Mouse (Mus musculus) 3T3-L1 (cell line): ENCODE results near the gene Dhx16.

Source experiments
- DNase-seq: peaks from one replicate; pipeline ENCODE4 v3.0.0-alpha.2; 2015; ENCODE audit warnings: low read depth, low spot score

The Dhx16 gene

DNA sequence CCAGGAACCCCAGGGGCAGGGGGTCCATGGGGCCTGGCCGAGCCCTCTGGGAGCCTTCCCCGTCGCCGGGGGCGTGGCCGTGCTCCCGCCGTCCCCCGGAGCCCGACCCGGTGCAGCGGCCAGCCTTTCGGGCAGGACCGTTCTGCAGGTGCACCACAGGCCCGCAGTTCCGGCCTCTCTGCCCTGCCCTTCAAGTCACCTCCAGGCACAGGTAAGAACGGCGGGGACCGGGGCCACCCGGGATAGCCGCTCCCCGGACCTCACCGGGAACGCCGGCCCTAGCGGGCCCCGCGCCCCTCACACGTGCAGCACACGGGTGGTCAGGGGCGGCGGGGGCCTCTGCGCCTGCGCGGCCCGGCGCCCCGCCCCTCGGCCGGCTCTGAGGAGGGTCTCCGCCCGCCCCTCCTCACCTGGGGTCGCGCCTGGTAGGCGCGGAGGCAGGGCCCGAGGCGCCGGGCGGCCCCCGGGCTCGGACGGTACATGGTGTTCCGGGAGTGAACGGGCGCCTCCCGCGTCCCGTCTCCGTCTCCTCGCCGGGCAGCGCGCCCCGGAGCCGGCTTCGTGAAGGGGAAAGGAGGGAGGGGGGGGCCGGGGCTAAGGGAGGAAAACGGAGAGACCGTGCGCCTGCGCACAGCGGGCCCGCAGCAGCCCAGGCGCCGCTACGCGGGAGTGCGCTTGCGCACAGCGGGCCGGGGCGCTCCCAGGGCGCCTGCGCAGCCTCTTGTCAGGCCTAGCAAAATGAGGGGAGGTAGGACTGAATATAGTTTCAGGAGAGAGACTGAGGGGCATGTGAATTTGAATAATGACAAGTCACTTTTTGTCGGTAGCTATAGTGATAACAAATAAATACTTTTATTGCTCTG lies 17.4 kb downstream of the Dhx16 start, which contains the start of gene 2310061I04Rik:
TSS of gene 2310061I04Rik (minus strand) at position 651 of the 863 bp plus-strand sequence.
- DNase-seq: peak; percentile 90

DNA sequence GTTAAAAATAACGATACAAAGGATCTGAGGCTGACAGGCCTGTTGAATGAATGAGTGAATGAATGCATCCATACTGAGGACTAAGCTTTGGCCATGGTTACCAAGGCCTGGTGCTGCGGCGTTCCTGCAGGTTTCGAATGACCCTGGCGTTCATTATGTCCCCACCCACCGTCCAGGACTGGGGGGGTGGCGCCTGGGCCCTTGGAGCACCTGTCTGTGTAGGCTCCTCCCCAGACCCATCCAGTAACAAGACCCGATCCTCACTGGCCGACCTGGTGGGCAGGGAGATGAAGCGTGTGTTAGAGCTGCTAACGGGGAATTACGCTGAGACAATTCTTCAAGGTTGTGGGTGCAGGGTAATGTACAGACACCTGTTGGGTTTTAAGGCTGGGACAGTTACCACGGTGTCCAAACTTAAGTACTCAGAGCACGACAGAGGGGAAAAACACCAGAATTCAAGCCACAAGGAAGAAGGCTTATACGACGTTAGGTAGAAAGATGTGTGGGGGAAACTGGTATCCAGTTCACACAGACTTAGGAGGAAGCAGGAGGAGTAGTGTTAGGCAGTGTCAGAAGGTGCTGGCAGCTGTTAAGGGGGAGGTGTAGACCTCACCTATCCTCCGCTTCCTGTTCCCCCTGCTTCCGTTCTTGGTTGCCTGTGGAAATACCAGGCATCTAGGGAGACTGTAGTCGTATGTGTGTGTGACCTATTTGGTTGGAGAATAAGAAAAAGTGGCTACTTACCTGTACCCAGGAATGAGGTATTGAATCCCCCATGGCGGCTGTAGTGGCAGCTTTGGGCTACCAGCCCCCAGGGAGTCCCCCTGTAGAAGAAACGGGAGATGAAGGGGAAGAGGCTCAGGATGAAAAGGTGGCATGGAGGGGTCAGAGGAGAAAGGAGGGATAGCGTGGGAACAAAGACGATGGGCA lies 18.3 kb downstream of the Dhx16 start:
- DNase-seq: no peak

GRCm38 (mm10) chr17:35900636-35901035 lies 21.0 kb downstream of the Dhx16 start:
- DNase-seq: no peak

GRCm38 (mm10) chr17:35903343-35903991 lies 23.8 kb downstream of the Dhx16 start:
- DNase-seq: no peak

GRCm38 (mm10) chr17:35903992-35904355 lies 24.4 kb downstream of the Dhx16 start:
- DNase-seq: no peak

DNA sequence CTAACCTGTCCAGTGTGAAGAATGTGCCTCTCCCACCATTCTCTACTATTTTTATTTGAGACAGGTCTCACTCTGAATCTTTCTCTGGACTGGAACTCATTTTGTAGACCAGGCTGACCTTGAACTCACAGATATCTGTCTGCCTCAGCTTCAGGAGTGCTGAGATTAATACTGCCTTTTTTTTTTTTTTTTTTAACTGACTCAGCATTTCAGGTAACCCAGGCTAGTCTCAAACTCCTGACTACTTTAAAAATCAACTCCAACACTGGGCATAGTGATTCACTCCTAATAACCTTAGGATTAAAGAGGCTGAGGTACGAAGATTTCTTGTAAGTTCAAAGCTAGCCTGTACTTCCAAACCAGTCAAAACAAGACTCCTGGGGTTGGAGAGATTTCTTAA lies 26.0 kb downstream of the Dhx16 start:
- DNase-seq: no peak

GRCm38 (mm10) chr17:35907609-35908008 lies 28.0 kb downstream of the Dhx16 start:
- DNase-seq: peak; percentile 68

GRCm38 (mm10) chr17:35909186-35909918 lies 29.7 kb downstream of the Dhx16 start:
- no peak for DNase-seq

DNA sequence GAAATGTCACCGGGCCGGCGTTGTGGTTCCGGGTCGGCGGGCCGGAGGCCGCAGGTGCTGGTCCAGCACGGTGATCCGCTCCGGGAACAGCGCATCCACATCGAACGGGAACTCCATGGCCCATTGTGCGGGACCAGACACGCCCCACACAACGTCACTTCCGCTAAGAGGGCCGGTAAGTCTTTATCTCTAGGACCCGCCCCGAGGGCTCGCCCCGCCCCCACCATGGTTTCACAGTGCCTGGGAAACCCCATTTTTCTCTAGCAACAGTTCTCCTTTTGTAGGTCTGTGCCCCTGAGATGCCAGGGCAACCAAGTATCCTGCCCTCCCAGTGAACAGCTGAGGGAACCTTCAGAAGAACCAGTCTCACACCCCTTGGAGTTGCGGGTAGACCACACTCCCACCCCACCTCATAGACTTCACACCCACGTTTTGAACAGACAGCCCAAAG lies 30.3 kb downstream of the Dhx16 start, which contains the start of gene Atat1:
TSS of gene Atat1 (minus strand) at position 157 of the 451 bp plus-strand sequence.
- peak; percentile 98 for DNase-seq

DNA sequence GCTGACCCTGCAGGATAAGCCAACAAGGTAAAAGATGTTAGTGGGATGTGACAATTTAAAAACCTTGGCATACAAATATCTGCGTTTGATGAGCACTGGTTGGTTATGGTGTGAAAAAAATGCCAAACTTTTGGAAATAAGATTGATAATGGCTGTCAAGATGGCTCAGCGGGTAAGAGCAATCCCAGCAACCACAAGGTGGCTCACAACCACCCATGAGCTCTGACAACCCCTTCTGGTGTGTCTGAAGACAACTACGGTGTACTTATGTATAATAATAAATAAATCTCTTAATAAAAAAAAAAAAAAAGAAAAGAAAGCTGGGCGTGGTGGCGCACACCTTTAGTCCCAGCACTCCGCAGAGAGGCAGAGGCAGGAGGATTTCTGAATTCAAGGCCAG lies 35.4 kb downstream of the Dhx16 start:
- DNase-seq: peak; percentile 56

- DNase-seq: peak; percentile 47
Measured at GRCm38 (mm10) chr17:35915538-35916296, 36.1 kb downstream of the Dhx16 start.

DNA sequence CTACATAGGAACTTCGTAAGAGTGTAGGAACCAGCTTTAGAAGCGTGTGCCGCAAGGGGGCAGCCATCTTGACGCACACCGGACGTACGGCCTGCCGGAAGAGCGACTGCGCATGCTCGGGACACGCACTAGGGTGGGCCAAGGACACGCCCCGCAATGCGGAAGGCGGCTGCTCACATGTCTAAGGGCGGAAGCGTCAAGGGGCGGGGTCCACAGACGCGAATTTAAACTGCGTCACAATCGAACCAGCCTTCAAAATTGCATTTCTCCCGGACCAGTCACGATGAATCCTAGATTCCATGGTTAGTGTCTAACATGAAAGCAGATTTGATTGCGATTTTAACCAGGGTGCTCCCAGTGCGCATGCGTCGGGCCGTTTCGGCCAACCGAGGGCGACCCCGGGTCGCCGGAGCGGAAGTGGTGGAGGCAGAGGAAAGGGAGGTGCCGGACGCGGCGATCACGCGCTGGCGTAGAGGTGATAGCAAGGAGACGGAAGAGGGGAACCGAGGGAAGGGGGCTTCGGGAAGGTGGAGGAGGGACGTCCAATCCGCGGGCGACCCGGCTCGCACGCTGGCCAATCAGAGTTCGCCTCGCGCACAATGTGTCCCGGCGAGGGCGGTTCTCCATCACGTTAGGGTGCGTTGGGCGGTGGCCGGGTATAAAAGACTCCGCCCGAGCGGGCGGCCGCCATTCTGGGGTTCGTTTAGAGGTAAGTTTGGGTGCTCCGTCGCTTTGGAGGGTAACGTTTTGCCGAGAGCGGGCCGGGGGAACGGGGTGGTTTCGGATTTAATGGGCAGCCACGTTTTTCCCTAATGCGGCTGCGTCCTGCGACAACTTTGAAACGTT lies 36.9 kb downstream of the Dhx16 start, which contains the start of the genes Mrps18b and Ppp1r10:
TSS of gene Mrps18b (minus strand) at position 93 of the 846 bp plus-strand sequence.
TSS of gene Ppp1r10 (plus strand) at position 138 of the 846 bp plus-strand sequence.
- DNase-seq: peak; percentile 99

DNA sequence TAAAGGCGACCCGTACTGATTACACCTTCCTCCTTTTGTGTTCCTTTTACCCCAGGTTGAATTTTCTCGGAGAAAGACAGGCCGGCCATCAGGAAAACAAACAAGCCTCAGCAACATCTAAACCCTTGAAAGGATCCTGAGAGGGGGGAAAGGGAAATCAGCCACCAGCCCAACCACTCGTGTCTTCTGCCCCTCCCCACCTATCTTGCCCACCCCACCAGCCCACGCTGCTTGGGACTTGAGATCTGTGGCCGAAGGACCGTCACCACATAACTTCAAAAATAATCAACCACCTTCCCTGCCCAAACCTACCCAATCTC lies 37.5 kb downstream of the Dhx16 start:
- DNase-seq: no peak

- peak; percentile 57 for DNase-seq
Measured at GRCm38 (mm10) chr17:35917463-35918251, 38.0 kb downstream of the Dhx16 start.

DNA sequence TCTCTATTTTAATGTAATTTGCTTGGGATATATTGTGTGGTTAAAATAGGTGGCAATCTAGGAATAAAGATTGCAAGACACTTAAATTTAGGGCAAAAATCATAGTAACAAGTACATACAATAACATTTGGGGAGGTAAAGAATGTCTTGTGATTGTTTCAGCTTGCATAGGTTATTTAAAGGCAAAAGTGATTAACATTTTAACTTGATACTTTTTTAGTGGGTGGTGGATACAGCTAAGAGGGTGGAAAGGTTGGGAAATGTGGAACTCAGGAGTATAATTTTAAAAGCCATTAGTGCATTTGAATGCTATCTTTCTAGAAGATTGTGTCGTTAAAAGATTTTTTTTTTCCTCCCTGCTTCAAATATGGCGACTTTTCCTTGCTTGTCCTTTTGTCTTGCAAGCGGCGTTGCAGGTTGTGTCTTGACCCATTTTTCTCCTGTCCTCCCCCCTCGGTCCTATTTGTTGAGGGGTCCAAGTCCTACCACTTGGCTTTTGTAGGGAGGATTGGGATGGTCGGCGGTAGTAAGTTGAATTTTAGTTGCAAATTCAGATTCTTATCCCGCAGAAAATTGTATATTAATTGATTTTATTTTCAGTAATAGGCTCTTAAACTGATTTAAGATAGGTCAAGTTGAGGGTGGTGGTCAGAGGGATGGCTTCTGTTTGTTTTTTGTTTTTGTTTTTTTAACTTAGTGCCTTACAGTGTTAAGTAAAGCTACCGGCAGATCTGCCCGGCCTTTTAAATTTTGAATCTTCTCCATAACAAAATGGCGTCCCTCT lies 38.8 kb downstream of the Dhx16 start:
- DNase-seq: peak; percentile 79

GRCm38 (mm10) chr17:35919060-35919715 lies 39.6 kb downstream of the Dhx16 start:
- peak; percentile 99 for DNase-seq

DNA sequence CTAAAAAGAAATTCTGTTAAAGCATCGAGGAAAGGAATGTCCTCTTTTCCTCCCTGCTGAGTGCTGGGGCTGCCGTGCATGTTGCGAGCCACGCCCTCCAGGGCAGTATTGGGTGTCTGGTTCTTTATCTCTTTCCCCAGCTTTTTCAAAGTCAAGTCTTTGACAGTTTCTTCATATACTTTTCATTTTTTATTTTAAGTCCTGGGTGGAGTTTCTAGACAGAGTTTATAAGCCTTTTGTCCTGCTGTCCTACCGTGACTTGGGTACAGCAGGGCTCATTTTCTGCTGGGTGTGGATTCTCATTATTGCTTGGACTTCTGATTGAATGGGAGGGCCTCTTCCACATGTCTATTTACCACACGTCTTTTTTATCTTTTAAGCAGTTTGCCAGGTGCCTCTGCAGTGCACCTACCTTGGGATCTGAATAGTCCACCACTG lies 40.3 kb downstream of the Dhx16 start:
- peak; percentile 34 for DNase-seq
